Mouse (Mus musculus) CH12.LX (cell line): Measurements from ENCODE around the gene Agap1.

ENCODE experiments used
- CHD2 ChIP-seq: IDR thresholded peaks from 2 replicates; pipeline ENCODE4 v1.6.1; 2011; ENCODE audit warnings: low read length, improper control_type of control experiment
- CTCF ChIP-seq, 2 experiments: IDR thresholded peaks in 1 of 2; conservative IDR thresholded peaks in 1 of 2; 2 replicates each; pipeline ENCODE4 v1.5.1; 2011 to 2012; ENCODE audit warnings: low read depth in 2 of 2, low read length in 2 of 2, improper control_type of control experiment in 1 of 2, inconsistent platforms in 1 of 2, mild to moderate bottlenecking in 1 of 2, moderate library complexity in 1 of 2
- MAX ChIP-seq: IDR thresholded peaks from 2 replicates; pipeline ENCODE4 v1.6.1; 2011; ENCODE audit warnings: low read length, improper control_type of control experiment
- NELFE ChIP-seq: IDR thresholded peaks from 2 replicates; pipeline ENCODE4 v1.6.1; 2011; ENCODE audit warnings: low read depth, low read length, improper control_type of control experiment
- POLR2A ChIP-seq: IDR thresholded peaks from 2 replicates; pipeline ENCODE4 v1.6.1; 2011; ENCODE audit warnings: low read depth, mild to moderate bottlenecking, improper control_type of control experiment, low read length
- RAD21 ChIP-seq: IDR thresholded peaks from 2 replicates; pipeline ENCODE4 v1.6.1; 2011; ENCODE audit warnings: low read depth, mild to moderate bottlenecking, low read length, improper control_type of control experiment, moderate library complexity
- ZNF384 ChIP-seq: IDR thresholded peaks from 2 replicates; pipeline ENCODE4 v1.6.1; 2012; ENCODE audit warnings: low read depth, low read length, improper control_type of control experiment, inconsistent platforms

GRCm38 (mm10) chr1:89556006-89556405 lies 101.4 kb downstream of the Agap1 start:
- no peak for TF ChIP-seq POLR2A
- no peak for TF ChIP-seq NELFE
- TF ChIP-seq CHD2: no peak
- no peak for TF ChIP-seq RAD21
- TF ChIP-seq CTCF (conservative IDR thresholded peaks at IDR 0.05 in 1 of 2, IDR thresholded peaks at IDR 0.05 in 1 of 2; ENCODE audit: low read depth in 2 of 2, low read length in 2 of 2): no peak
- TF ChIP-seq MAX: no peak
- TF ChIP-seq ZNF384: no peak
